Mouse (Mus musculus) erythroid progenitor cell, adult 5-6 weeks (primary cell): ENCODE data around the gene Wdr54. TPM values are rescaled to one million over a fixed set of nuclear protein-coding genes. Genes with fewer than 3 reads are reported as not detected.

Source experiments
- ATAC-seq: replicated peaks from 2 replicates; pipeline ENCODE4 v1.8.0; 2016; ENCODE audit warnings: moderate number of reproducible peaks, mild to moderate bottlenecking, moderate TSS enrichment, inconsistent platforms; ENCODE audit not compliant: poor library complexity, low FRiP score, severe bottlenecking
- total RNA-seq, 2 experiments: library from RNA; stranded (forward) in 1 of 2; stranded (reverse) in 1 of 2; fragments of 150-400 nt in 1 of 2; fragments of 186-747, 209-891 nt in 1 of 2; gene quantifications; 2 replicates each; pipeline versions ENCODE4 v1.2.3 to v1.2.4; 2015 to 2017; ENCODE audit warnings: low replicate concordance in 2 of 2

Wdr54 gene
- total RNA-seq, 2 experiments from 2014 or later = not detected

DNA sequence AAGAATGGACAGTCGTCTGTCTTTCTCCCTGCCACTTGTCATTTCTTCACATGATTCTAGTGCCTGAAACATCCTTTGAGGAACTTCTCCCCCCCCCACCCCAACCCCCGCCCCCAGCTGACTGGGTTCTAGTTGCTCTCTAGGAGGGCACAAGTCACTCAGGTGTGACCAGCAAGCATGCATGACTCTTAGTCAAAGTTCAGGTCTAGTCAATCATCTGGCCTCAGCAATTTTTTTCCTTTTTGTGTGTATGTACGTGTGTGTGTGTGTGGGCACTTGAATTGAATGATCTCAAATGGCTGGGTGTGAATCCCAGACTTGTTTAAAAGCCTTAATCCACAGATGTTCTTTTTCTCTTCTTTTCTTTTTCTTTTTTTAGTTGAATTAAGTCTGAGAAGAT, 22.0 kb downstream of the Wdr54 start:
- no peak for ATAC-seq

DNA sequence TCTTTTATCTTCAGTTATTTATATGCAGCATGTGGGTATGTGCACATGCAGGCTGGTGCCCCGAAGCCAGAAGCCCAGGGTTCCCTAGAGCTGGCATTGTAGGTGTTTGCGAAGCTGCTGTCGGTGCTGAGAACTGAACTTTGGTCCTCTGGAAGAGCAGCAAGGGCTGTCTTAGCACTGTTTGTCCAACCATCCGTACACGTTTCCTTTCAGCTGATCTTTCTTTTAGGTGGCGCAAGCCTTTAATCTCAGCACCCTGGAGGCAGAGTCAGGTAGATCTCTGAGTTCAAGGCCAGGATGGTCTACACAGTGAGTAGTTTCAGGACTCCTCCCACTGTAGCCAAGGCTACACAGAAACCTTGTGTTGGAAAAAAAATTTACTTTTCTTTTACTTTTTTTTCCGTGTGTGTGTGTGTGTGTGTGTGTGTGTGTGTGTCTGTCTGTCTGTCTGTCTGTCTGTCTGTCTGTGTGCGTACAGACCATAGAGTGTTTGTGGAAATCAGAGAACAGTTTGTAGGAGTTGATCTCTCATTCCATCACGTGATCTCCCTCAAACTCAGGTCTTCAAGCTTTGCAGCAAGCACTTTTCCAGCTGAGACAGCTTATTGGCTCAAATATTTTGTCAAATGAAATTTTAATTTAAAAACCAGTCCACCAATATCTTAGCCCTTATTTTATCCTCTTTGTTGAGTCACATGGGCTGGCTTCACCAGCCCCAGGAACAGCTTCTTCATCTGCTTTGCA, 23.8 kb downstream of the Wdr54 start:
- no peak for ATAC-seq

DNA sequence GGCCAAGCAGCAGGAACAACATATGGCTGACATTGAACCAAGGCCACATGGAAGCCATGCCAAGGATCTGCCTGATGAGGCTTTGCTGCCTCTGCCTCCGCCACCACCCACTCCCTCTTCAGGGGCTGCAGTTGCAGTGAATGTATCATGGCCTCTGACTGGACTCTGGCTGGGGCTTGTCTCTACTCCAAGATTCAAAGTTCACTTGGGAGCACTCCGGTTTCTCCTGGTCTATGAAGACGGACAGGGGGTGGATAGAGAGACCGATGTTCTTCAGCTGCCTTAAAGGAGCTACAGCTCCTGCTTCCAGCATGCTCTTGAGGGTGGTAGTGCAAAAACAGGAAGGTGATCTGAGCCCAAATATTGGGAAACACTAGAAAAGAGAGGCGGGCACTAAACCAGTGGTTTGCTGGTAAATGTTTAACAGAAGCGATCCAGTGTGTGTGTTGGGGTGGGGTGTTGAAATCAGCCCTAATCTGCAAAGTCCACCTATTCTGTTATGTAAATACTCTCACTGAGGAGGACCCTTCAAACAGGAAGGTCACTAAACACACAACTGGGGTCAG, 24.6 kb downstream of the Wdr54 start:
- ATAC-seq = no peak

DNA sequence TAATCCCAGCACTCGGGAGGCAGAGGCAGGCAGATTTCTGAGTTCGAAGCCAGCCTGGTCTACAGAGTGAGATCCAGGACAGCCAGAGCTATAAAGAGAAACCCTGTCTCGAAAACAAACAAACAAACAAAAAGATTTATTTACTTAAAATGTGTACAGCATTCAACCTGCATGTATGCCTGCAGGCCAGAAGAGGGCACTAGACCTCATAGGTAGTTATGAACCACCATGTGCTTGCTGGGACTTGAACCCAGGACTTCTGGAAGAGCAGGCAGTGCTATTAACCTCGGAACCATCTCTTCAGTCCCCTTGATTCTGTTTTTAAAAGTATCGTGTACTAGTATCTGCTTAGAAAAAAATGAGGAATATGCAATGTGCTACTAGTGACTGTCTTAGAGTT, 28.8 kb downstream of the Wdr54 start:
- ATAC-seq = no peak

DNA sequence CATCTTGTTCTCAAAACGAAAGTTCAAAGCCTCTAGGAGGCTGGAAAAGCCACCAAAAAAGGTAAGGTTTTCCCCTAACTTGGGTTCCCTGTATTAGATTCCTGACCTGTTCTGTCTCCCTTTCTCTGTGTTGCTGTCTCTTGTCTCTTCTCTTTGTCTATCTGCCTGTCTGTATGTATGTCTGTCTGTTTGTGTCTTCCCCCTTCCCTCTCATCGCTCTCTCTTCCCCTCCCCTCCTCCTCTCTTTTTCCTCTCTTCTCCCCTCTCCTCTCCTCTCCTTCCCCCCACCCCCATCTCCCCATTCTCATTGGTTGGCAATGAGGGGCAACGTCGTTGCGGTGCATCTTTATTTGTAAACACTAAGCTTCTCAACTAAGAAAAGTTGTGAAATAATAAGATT, 30.9 kb downstream of the Wdr54 start, which contains the start of gene Ino80b:
Gene Ino80b, minus strand, starts transcription at position 101 of the 400 bp plus-strand sequence.
- ATAC-seq = no peak

DNA sequence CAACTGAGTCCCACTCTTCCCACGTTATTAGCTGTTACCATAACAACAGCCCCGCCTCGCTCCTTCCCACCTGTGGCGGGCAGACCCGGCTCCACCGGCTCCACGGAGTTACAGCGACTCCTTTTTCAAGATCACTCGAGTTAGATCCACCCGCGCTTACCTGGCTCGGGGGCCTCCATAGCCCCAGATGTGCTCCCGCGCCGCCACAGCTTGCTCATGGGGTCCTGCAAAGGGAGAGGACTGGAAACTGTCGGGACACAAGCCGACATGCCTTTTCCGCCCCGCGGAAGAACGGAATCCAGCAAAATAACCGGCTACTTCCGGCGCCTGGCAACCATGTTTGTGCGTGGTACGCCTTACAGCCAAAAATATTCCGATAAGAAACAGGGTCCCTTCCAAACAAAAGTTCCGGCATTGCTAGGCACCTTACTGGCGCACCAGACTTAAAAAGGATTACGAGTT, 31.3 kb downstream of the Wdr54 start:
- peak; percentile 67 for ATAC-seq

DNA sequence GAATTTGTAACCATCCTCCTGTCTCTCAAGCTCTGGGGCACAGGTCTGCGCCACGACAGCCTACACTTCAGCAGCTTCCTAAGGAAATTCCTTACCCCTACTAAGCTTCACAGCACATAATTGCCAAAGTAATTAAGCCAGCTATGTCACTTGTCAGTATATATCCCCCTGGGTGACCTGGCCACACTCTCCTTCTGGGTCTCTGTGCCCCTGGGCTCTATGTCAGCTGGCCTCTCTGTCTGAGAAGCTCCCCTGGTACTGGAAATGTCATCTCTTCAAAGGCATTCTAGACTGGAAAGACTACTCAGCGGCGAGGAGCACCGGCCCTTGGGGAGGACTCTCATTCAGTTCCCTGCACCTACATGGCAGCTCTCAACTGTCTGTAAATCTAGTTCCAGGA, 33.2 kb downstream of the Wdr54 start:
- ATAC-seq = no peak

DNA sequence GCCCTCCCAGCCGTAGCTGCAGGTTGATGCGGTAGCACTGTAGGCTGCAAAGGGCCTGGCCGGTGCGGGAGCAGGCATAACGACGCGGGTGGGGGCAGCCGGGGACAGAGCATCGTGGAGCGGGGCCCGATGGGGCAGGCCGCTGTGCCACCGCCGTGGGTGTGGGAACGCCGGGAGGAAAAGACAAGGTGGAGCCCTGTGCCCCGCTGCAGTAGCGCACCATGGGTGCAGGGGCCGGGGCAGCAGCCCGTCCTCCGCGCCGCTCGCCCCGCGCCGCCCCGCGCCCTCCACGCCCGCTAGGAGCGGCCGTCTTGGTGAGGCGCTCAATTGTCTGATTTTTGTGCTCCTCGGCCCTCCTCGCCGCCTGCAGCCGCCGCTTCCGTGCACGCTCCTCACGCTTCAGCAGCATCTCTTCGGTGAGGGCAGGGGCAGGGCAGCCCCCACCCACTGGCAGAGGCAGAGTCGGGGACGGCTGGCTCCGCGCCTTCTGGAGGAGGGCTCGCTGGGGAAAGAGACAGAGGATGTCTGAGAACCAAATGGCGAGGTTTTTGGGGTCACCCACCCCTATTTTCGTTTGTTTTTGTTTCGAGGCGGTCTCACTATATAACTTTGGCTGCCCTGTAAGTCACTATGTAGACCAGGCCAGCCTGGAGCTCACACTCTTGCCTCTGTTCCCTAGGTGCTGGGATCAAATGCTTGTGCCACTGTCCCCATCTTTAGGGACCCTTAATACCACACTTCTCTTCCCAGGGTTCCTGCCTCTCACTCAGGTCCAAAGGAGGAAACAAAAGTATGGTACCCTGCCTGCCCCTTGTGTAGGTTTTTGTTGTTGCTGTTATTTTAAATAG, 34.1 kb downstream of the Wdr54 start:
- ATAC-seq = peak; percentile 27

DNA sequence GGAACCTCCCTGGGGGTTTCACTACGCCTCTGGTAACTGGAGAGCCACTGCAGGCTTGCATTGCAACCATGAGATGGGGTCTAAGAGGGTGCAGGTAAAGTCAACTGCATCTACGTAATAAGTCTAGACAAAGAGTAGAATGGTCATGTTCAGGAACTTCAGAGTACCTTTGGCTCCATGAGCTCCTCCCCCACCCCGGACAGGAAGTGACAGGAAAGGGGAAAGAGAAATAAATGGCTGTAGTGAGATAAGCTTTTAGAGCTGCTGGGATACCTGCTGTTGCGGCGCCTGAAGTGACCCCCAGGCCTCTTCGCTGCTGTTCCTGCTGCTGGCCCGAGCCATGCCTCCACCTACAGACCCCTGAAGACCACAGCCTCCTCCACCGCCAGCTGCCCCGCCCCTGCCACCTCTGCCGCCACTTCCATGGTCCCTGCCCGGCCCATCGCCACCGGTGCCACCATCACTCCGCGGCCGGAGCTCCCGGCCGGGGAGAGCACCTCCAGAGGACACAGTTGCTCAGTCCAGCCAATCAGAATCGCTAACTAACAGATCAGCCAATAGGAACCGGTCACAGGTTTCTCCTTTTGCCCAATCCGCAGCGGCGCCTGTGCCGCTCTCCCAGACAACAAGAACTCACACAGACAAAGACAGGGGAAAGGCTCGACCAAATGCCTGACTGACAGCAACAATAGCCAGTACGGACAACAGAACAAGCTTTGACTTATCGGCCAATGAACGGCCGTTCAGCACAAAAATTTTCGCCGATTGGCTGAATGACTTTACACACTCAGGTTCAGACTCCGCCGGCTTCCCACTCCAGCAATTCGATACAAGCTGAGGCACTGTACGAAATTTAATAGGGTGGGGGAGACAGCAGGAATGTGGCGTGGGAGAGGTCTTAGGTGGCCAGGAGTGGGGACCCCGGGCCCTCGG, 35.0 kb downstream of the Wdr54 start, which contains the start of gene Wbp1:
Gene Wbp1, minus strand, starts transcription at position 630 of the 933 bp plus-strand sequence.
- ATAC-seq = peak; percentile 81

DNA sequence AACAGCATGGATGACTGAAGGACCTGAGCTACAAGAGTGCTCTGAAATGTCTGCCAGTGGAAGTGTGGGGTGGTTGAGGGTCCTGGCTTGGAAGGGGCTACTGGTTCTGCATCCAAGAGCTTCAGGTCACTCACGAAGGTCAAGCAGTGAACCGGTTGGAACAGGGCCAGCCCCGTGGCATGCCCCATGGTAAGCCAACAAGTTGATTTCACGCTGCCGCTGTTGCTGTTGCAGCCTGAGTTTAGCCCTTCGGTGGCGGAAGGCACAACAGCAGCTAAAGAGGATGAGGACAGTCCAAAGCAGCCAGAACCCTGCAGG, 36.5 kb downstream of the Wdr54 start:
- no peak for ATAC-seq

DNA sequence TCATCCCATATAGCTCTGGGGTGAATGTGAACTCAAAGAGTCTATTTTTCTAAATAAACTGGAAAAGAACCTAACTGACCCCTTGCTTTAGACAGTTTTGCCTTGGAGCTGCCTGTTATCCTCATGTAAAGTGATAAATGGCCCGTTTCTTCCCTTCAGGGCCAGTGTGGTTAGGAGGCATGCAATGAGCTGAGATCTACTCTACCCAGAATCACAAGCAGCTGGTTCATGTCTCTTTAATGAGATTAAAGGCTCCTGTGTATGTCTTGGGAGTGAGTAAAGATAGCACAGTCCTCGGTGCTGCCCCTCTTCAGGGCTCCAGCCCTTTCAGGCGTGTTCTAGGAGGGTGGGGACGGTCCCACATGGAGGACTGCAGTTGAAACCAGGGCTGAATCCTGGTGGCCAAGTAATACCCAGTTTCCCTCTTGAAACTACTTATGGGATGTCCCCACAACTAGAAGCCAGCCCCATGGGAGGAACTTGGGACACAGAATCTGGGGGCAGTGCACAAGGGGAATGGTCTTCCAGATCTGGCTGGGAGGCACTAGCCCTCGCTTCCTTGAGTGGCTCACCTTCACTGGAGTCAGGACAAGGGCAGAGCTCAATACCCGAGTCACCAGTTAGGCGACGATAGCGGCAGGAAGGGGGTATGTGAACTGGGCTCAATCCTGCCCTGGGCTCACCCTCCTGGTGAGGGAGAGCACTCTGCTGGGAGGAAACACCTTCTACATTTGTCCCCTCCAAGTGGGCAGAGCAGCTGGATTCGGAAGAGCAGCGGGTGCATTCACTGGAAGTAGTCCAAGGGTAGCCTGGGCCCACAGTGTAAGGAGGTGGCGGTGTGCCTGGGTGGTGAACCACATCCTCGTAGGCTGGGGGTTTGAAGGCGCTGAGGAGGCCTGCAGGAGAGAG, 37.1 kb downstream of the Wdr54 start:
- no peak for ATAC-seq

DNA sequence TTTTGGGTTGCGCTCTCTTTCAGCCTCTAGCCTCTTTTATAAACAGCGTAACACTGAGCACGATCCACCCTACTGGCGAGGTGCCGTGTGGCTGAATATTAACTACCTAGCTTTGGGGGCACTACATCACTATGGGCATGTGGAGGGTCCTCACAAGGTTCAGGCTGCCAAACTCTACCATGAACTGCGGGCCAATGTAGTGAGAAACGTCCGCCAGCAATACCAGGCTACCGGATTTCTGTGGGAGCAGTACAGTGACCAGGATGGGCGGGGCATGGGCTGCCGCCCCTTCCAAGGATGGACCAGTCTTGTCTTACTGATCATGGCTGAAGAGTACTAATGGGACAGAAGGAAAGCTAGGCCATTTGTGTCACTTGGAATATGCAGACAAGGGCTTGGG, 37.8 kb downstream of the Wdr54 start:
- ATAC-seq = no peak

DNA sequence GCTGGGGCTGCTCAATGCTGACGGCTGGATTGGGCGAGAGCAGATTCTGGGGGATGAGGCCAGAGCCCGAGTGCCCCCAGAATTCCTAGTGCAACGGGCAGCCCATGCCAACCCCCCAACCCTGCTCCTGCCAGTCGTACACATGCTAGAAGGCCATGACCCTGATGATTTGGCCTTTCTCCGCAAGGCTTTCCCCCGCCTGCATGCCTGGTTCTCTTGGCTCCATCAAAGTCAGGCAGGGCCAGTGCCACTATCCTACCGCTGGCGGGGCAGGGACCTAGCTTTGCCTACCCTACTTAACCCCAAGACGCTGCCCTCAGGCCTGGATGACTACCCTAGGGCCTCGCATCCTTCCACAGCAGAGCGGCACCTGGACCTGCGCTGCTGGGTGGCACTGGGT, 38.6 kb downstream of the Wdr54 start:
- no peak for ATAC-seq

DNA sequence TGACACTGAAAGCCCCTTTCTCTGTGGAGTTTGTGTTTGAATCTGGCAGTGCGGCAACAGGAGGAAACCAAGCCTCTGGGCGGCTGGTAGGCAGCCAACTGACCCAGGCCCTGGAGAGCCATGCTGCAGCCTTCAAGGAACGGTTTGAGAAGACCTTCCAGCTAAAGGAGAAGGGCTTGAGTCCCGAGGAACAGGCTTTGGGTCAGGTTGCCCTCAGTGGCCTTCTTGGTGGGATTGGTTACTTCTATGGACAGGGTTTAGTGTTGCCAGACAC, 39.1 kb downstream of the Wdr54 start:
- no peak for ATAC-seq

DNA sequence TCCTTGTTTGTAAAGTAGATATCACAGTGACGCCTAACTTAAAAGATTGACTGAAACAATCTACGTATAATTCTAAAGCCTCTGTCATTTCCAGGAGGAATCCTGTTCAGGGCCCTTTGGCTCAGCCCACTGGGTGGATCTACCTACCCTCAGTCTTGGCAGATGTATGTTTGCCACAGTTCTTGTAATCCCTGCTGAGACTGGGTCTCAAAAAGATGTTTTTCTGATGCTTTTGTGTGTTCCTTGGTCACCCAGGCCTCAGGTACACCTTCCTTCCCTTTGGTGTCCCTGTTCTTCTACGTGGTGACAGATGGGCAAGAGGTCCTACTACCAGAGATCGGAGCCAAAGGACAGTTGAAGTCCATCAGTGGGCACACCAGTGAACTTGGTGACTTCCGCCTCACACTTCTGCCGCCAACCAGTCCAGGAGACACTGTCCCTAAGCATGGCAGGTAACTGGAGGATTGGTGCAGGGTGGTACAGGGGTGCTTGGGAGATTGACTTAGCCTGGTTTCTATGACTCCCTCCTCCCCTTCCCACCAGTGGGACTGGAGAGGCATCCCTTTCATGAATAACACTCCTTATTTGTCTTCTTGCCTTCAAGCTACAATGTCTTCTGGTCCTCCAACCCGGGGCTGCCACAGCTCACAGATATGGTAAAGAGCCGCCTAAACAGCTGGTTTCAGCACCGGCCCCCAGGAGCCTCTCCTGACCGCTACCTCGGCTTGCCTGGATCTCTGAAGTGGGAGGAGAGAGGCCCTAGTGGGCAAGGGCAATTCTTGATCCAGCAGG, 39.6 kb downstream of the Wdr54 start:
- no peak for ATAC-seq

DNA sequence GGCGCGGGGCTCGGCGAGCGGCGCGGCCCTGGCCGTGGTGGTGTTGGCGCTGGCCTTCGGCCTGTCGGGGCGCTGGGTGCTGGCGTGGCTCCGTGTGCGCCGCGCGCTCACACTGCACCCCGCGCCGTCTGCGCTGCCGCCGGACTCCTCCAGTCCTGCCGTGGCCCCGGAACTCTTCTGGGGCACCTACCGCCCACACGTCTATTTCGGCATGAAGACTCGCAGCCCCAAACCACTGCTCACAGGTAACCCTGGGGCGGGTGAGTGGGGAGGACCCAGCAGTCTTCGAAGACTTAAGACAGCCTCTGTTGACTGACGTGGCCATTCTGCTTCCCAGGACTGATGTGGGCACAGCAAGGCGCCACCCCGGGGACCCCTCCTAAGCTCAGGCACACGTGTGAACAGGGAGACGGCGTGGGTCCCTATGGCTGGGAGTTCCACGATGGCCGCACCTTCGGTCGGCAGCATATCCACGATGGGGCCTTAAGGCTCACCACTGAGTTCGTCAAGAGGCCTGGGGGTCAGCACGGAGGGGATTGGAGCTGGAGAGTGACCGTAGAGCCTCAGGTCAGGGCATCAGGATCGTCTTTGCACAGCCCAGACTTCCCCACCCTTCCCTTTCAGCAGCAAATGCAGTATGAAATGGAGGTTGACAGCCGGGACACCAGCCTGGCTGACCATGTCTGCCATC, 40.4 kb downstream of the Wdr54 start:
- peak; percentile 11; the same call in 1 of the 2 replicates for ATAC-seq

DNA sequence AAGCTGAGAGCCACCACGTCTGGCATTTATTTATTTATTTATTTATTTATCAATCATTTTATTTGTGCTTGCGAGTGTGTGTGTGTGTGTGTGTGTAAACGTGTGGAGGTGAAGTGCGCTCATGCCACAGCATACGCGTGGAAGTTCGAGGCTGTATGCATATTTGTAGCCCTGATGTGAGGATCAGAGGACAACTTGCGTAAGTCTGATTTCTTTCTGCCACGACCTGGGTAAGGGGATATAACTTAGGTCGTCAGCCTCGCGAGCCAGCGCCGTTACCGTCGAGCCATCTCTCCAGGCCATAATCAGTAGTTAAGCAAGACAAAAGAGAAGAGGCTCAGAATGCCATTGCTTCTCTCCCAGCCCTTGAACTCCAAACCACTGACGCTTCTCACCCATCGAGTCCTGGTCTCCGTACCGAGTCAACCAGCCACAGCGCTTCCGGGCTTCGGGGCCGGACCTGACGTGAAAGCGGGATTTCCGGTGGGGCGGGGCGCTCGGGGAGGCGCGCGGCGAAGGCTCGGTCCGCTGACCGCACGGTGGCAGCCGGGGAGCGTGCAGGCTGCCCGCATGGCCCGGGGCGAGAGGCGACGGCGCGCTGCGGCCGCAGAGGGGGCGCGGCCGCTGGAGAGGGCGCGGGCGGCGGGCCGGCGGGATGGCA, 41.1 kb downstream of the Wdr54 start, which contains the start of gene Mogs:
Gene Mogs, plus strand, starts transcription at position 486 of the 661 bp plus-strand sequence.
- ATAC-seq = peak; percentile 92
